Mouse (Mus musculus): ENCODE data around the gene Dclk1.

GRCm38 (mm10) chr3:55277829-55278228, 35.7 kb downstream of the Dclk1 start:
- no peak for TF ChIP-seq EP300 (IDR thresholded peaks at IDR 0.05; ENCODE audit: insufficient read depth, low read depth, low read length)
- TF ChIP-seq POLR2A (IDR thresholded peaks at IDR 0.05; ENCODE audit: insufficient read depth, low read depth, low read length) = no peak
- TF ChIP-seq CTCF (IDR thresholded peaks at IDR 0.05) = no peak

All from heart, adult 2 months (tissue).